Mouse (Mus musculus) midbrain, embryonic 10.5 days (tissue): Measurements from ENCODE around the gene Cfap58. TPM values are rescaled to one million over a fixed set of nuclear protein-coding genes. Genes with fewer than 3 reads are reported as not detected.

Experiments
- DNase-seq: peaks from one replicate; pipeline ENCODE4 v3.0.0-alpha.2; 2017; ENCODE audit warnings: low spot score
- H3K27ac ChIP-seq: fragments of 300-500 bp; sonication (generic); replicated peaks from 2 replicates; pipeline ENCODE4 v1.5.1; 2016; ENCODE audit warnings: mild to moderate bottlenecking
- H3K27me3 ChIP-seq: fragments of 300-500 bp; sonication (generic); 2 replicates; pipeline ENCODE4 v1.6.1; 2016; ENCODE audit warnings: low read depth, mild to moderate bottlenecking; ENCODE audit not compliant: poor library complexity, severe bottlenecking
- H3K36me3 ChIP-seq: fragments of 300-500 bp; sonication (generic); 2 replicates; pipeline ENCODE4 v1.6.1; 2016; ENCODE audit warnings: mild to moderate bottlenecking, moderate library complexity
- H3K4me1 ChIP-seq: fragments of 300-500 bp; sonication (generic); 2 replicates; pipeline ENCODE4 v1.6.1; 2016
- H3K4me3 ChIP-seq: fragments of 300-500 bp; sonication (generic); 2 replicates; pipeline ENCODE4 v1.5.1; 2016; ENCODE audit warnings: mild to moderate bottlenecking, moderate library complexity
- H3K9me3 ChIP-seq: fragments of 300-500 bp; sonication (generic); replicated peaks from 2 replicates; pipeline ENCODE4 v1.6.1; 2016; ENCODE audit warnings: mild to moderate bottlenecking
- WGBS: fragments of 180-500 bp; shearing (Covaris S2); methylation state at CpG from one replicate; pipeline ENCODE4 v1.1.7; 2016; 5-methylcytosine and 5-hydroxymethylcytosine counted together
- microRNA-seq: library from miRNA; unstranded; fragments of <30 nt; microRNA quantifications from one replicate; pipeline ENCODE4, GENCODE M21; 2017
- polyA plus RNA-seq: library from polyadenylated mRNA; unstranded; fragments of >200 nt; fragmentation: Nextera tagmentation; extraction: Ambion mirVana; gene quantifications from 2 replicates; pipeline ENCODE4 v1.2.1, GENCODE M21; 2016

Cfap58 gene
- polyA plus RNA-seq, 1 experiment from 2014 or later = 0.07 TPM

DNA sequence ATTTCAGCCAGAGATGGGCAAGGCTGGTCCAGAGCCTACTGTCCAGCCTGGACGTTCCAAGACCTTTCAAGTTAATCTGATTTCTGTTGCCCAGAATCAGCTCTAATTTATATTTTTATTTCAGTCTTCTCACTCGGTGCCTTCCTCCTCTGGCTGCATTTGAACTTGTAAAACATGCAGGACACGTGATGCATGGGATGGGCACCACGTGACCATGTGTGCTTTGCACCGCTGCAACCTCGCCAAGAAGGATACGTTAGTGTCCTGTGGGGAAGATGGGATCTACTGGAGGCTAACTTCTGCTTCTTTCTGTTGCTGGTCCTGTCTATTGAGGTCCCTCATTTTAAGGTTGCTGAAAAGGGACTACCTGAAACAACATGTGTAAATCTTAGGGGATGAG is 109.8 kb downstream of the Cfap58 start:
- WGBS = 90% methylated on average over 7 of the region's 7 CpGs
- Histone ChIP-seq H3K9me3 (no peaks in the 10 kb centered on the region), H3K27ac (no peak overlapping the region), H3K36me3 (no peaks in the 10 kb centered on the region), H3K4me3 (no peak overlapping the region), H3K4me1 (no peaks in the 10 kb centered on the region; the same call in 1 of the 2 replicates), H3K27me3 (no peaks in the 10 kb centered on the region)
- no peak for DNase-seq

DNA sequence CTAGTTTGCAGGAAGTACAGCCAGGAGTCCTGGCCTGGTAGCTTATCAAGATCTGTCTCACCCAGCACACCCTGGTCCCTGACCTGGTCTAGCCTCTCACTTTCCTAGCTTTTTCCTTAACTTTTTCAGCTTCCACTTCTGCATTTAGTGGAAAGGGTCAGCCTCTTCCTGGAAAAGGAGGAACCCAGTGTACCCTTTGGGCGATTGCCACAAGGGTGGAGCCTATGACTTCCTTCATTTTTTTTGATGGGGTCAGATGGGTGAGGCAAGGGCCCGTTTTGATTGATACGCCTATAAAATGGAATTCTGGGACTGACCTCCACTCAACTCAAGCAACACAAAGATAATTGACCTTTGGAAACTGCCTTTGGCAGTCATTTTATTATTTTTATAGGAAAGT is 111.9 kb downstream of the Cfap58 start:
- Histone ChIP-seq H3K27ac (no peak overlapping the region), H3K27me3 (no peaks in the 10 kb centered on the region), H3K4me1 (no peaks in the 10 kb centered on the region; the same call in 1 of the 2 replicates), H3K4me3 (no peak overlapping the region), H3K9me3 (no peaks in the 10 kb centered on the region), H3K36me3 (no peaks in the 10 kb centered on the region)
- WGBS = 89% methylated on average over 3 of the region's 3 CpGs
- DNase-seq = no peak

DNA sequence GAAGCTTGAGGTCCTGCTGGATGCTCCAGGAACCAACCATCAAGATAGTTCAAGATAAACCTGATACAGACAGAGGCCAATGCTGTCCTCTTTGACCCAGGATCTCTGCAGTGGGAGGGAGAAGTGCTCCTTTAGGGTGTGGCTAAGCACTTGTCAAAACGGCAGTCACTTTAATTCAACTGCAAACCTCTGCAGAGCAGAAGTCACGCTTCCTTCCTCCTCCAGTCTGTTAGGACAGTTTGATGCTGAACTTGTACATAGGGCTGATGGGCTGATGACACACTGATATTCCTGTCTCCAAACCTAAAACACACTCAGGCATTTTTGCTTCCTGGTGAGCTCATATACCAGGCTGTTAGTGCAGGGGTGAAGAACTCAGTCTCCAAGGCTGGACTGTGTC is 125.8 kb downstream of the Cfap58 start:
- H3K4me3 ChIP-seq = no peak overlapping the region
- peaks cover 9% of the 10 kb centered on the region for H3K4me1 ChIP-seq
- no peak overlapping the region for H3K27ac ChIP-seq
- no peaks in the 10 kb centered on the region for H3K9me3 ChIP-seq
- H3K36me3 ChIP-seq = no peaks in the 10 kb centered on the region
- 80% methylated on average over 2 of the region's 2 CpGs for WGBS
- no peak for DNase-seq
- H3K27me3 ChIP-seq = no peaks in the 10 kb centered on the region

- Histone ChIP-seq H3K4me3 (no peak overlapping the region), H3K4me1 (peaks cover 5% of the 10 kb centered on the region; the same call in 1 of the 2 replicates), H3K27me3 (no peaks in the 10 kb centered on the region), H3K36me3 (no peaks in the 10 kb centered on the region), H3K27ac (no peak overlapping the region), H3K9me3 (no peaks in the 10 kb centered on the region)
- no peak for DNase-seq
- WGBS = 82% methylated on average over 3 of the region's 3 CpGs
These were observed 142.2 kb downstream of the Cfap58 start for GRCm38 (mm10) chr19:48079718-48080117.

GRCm38 (mm10) chr19:48081456-48081855 is 144.0 kb downstream of the Cfap58 start:
- Histone ChIP-seq H3K27me3 (no peaks in the 10 kb centered on the region), H3K4me1 (peaks cover 5% of the 10 kb centered on the region; the same call in 1 of the 2 replicates), H3K27ac (no peak overlapping the region), H3K9me3 (no peaks in the 10 kb centered on the region), H3K36me3 (no peaks in the 10 kb centered on the region), H3K4me3 (no peak overlapping the region)
- no peak for DNase-seq
- WGBS = 83% methylated on average over 4 of the region's 4 CpGs

Small RNAs within 50 kb of the gene (microRNA-seq; reads per million reads assigned to microRNA genes)
- gene Gm22240 = not detected

Other genes with a start within 250 kb of the Cfap58 start
- gene Col17a1, start 245.6 kb upstream of the Cfap58 start, polyA plus RNA-seq = 0.17 and 0.31 TPM in 2 replicates
- 271 and 279 TPM in 2 replicates for gene Sfr1, start 206.0 kb upstream of the Cfap58 start, polyA plus RNA-seq
- gene Gsto1, start 82.7 kb upstream of the Cfap58 start, polyA plus RNA-seq = 78.1 and 92.2 TPM in 2 replicates
- gene Gsto2, start 72.1 kb upstream of the Cfap58 start, polyA plus RNA-seq = 1.4 and 1.6 TPM in 2 replicates
- gene Cfap43, start 18.4 kb upstream of the Cfap58 start, polyA plus RNA-seq = 0.06 and 0.09 TPM in 2 replicates
- 21.7 and 22.9 TPM in 2 replicates for gene Itprip, start 18.4 kb upstream of the Cfap58 start, polyA plus RNA-seq